Mouse (Mus musculus): ENCODE measurements around the gene Dnase2a. TPM values are rescaled to one million over a fixed set of nuclear protein-coding genes. Genes with fewer than 3 reads are reported as not detected.
A peak's percentile ranks its signal among the peaks of the same experiment; 100 is the strongest.

Dnase2a gene
- polyA plus RNA-seq, 1 experiment = 23.8 TPM

GRCm38 (mm10) chr8:84937620-84938485, 29.5 kb downstream of the Dnase2a start:
- Histone ChIP-seq H3K36me3 (ENCODE audit: control insufficient read depth, insufficient read depth, low read length) (no peaks in the 10 kb centered on the region), H3K27ac (ENCODE audit: control insufficient read depth, insufficient read depth, low read length) (no peak overlapping the region), H3K4me3 (ENCODE audit: control insufficient read depth, insufficient read depth, low read length) (no peak overlapping the region), H3K4me1 (replicated peaks; ENCODE audit: control insufficient read depth, insufficient read depth, low read length) (no peaks in the 10 kb centered on the region; the same call in 1 of the 2 replicates), H3K27me3 (ENCODE audit: control insufficient read depth, insufficient read depth, low read length) (peaks cover 23% of the 10 kb centered on the region)
- TF ChIP-seq POLR2A (IDR thresholded peaks at IDR 0.05; ENCODE audit: control insufficient read depth, extremely low read depth, insufficient read depth, low read length, poor library complexity) (no peak), CTCF (IDR thresholded peaks at IDR 0.05; ENCODE audit: borderline replicate concordance, control insufficient read depth, extremely low read depth, insufficient read depth, low read length, poor library complexity) (no peak)
- DNase-seq = no peak
- 69% methylated on average over 13 of the region's 13 CpGs for WGBS

- 31% methylated on average over 4 of the region's 4 CpGs for WGBS
Observed at GRCm38 (mm10) chr8:84943699-84944098, 35.3 kb downstream of the Dnase2a start.

DNA sequence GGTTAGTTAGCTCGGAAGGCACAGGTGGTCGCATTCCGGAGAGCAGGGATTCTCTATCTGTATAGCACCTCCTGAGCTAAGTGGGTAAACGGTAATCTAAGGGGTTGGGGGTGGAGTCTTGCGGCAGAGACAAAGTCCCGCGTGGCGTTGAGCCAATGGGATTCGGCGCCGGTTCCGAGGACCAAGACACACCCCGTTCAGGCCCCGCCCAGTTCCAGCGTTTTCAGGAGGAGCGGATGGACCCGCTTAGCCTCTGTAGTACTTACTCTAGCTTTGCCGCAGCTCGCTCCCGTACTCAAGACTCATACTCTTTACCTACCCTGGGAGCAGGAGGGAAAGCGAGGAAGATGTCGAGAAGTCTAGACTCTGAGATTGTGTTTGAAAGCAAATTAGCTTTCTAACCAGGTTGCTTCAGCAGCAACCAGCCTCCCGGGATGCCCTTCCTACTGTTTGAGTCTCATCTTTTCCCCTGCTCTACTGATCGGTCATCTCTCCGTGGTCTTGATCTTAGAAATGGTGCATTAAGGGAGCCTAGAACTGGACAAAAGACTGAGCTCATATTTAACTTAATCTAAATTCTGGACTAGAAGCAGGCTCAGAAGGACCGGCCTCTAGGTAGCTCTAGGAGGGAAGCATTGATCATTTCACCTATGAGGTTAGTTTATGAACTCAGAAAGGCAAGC, 36.3 kb downstream of the Dnase2a start:
- H3K27me3 ChIP-seq (ENCODE audit: control insufficient read depth, insufficient read depth, low read length) = peaks cover 30% of the 10 kb centered on the region
- TF ChIP-seq CTCF (IDR thresholded peaks at IDR 0.05; ENCODE audit: borderline replicate concordance, control insufficient read depth, extremely low read depth, insufficient read depth, low read length, poor library complexity) (no peak), POLR2A (IDR thresholded peaks at IDR 0.05; ENCODE audit: control insufficient read depth, extremely low read depth, insufficient read depth, low read length, poor library complexity) (no peak)
- no peak overlapping the region for H3K4me3 ChIP-seq (ENCODE audit: control insufficient read depth, insufficient read depth, low read length)
- no peaks in the 10 kb centered on the region for H3K36me3 ChIP-seq (ENCODE audit: control insufficient read depth, insufficient read depth, low read length)
- 5% methylated on average over 26 of the region's 26 CpGs for WGBS
- peak; percentile 49 for DNase-seq
- peaks cover 7% of the 10 kb centered on the region for H3K4me1 ChIP-seq (replicated peaks; ENCODE audit: control insufficient read depth, insufficient read depth, low read length)
- H3K27ac ChIP-seq (ENCODE audit: control insufficient read depth, insufficient read depth, low read length) = no peak overlapping the region

More at GRCm38 (mm10) chr8:84943699-84944098, 35.3 kb downstream of the Dnase2a start:
- Histone ChIP-seq H3K4me1 (replicated peaks; ENCODE audit: control insufficient read depth, insufficient read depth, low read length) (peaks cover 7% of the 10 kb centered on the region), H3K36me3 (ENCODE audit: control insufficient read depth, insufficient read depth, low read length) (no peaks in the 10 kb centered on the region), H3K27me3 (ENCODE audit: control insufficient read depth, insufficient read depth, low read length) (peaks cover 30% of the 10 kb centered on the region), H3K27ac (ENCODE audit: control insufficient read depth, insufficient read depth, low read length) (no peak overlapping the region), H3K4me3 (ENCODE audit: control insufficient read depth, insufficient read depth, low read length) (no peak overlapping the region)
- DNase-seq = no peak
- no peak for TF ChIP-seq CTCF (IDR thresholded peaks at IDR 0.05; ENCODE audit: borderline replicate concordance, control insufficient read depth, extremely low read depth, insufficient read depth, low read length, poor library complexity)
- no peak for TF ChIP-seq POLR2A (IDR thresholded peaks at IDR 0.05; ENCODE audit: control insufficient read depth, extremely low read depth, insufficient read depth, low read length, poor library complexity)

DNA sequence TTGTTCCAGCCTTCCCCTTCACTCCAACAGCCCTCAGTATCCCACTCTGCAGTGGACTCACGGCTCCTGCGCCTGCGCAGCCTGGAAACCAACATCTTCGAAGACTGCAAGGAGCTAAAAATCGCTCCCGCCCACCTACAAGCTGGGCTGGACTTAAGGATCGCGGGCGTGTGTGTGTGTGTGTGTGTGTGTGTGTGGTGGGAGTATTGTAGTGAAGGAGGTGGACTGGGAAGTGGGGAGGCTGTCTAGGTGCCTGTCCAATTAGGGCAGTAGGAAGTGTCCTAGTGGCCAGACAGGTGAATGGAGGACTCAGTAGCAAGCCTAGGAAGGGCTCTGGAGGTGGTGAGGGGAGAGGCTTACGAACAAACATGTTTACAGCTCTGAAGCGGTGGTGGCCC, 36.9 kb downstream of the Dnase2a start:
- H3K4me1 ChIP-seq (replicated peaks; ENCODE audit: control insufficient read depth, insufficient read depth, low read length) = peaks cover 7% of the 10 kb centered on the region
- no peak overlapping the region for H3K4me3 ChIP-seq (ENCODE audit: control insufficient read depth, insufficient read depth, low read length)
- no peak for DNase-seq
- H3K27ac ChIP-seq (ENCODE audit: control insufficient read depth, insufficient read depth, low read length) = no peak overlapping the region
- no peaks in the 10 kb centered on the region for H3K36me3 ChIP-seq (ENCODE audit: control insufficient read depth, insufficient read depth, low read length)
- TF ChIP-seq POLR2A (IDR thresholded peaks at IDR 0.05; ENCODE audit: control insufficient read depth, extremely low read depth, insufficient read depth, low read length, poor library complexity) (no peak), CTCF (IDR thresholded peaks at IDR 0.05; ENCODE audit: borderline replicate concordance, control insufficient read depth, extremely low read depth, insufficient read depth, low read length, poor library complexity) (no peak)
- 21% methylated on average over 11 of the region's 11 CpGs for WGBS
- H3K27me3 ChIP-seq (ENCODE audit: control insufficient read depth, insufficient read depth, low read length) = peaks cover 30% of the 10 kb centered on the region

GRCm38 (mm10) chr8:84945633-84946527, 37.5 kb downstream of the Dnase2a start:
- DNase-seq = no peak
- Histone ChIP-seq H3K27me3 (ENCODE audit: control insufficient read depth, insufficient read depth, low read length) (peaks cover 30% of the 10 kb centered on the region), H3K36me3 (ENCODE audit: control insufficient read depth, insufficient read depth, low read length) (no peaks in the 10 kb centered on the region), H3K27ac (ENCODE audit: control insufficient read depth, insufficient read depth, low read length) (no peak overlapping the region), H3K4me3 (ENCODE audit: control insufficient read depth, insufficient read depth, low read length) (no peak overlapping the region; the same call in 1 of the 2 replicates), H3K4me1 (replicated peaks; ENCODE audit: control insufficient read depth, insufficient read depth, low read length) (peaks cover 7% of the 10 kb centered on the region)
- WGBS = 2% methylated on average over 51 of the region's 67 CpGs
- TF ChIP-seq POLR2A (IDR thresholded peaks at IDR 0.05; ENCODE audit: control insufficient read depth, extremely low read depth, insufficient read depth, low read length, poor library complexity) (no peak), CTCF (IDR thresholded peaks at IDR 0.05; ENCODE audit: borderline replicate concordance, control insufficient read depth, extremely low read depth, insufficient read depth, low read length, poor library complexity) (0 out of 2 replicates have a peak, but pooled peaks have one; percentile 18)
